Mouse (Mus musculus): ENCODE data around the gene Spata33.

DNA sequence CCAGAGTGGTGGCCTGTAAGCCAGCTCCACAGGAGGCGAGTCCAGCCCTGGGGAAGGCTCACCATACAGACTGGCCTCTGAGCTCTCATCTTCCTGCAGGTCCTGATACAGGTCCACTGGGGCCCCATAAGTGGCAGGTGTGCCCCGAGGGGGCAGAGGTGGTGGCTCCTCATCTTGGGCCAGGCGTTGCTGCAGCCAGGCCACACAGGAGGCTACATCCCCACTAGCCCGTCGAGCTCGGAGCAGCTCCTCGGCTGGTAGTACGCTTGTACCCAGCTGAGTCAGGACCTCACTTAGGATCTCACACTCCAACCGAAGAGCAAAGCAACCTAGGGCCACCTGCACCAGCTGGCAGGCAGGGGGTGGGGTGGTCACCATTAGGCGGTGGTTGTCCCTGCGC, 21.1 kb downstream of the Spata33 start:
- TF ChIP-seq ETS1 (IDR thresholded peaks at IDR 0.05; ENCODE audit: low read depth, low read length) (no peak), ZC3H11A (IDR thresholded peaks at IDR 0.05; ENCODE audit: low read depth, low read length) (no peak), CTCF (IDR thresholded peaks at IDR 0.05 in 2 of 3, conservative IDR thresholded peaks at IDR 0.05 in 1 of 3; ENCODE audit: control insufficient read depth in 1 of 3, insufficient read depth in 1 of 3, low read depth in 2 of 3, low read length in 3 of 3, poor library complexity in 1 of 3, severe bottlenecking in 1 of 3) (no peak), USF1 (IDR thresholded peaks at IDR 0.05; ENCODE audit: low read depth, low read length) (no peak), MAX (IDR thresholded peaks at IDR 0.05; ENCODE audit: low read length) (no peak), POLR2A (IDR thresholded peaks at IDR 0.05; ENCODE audit: control insufficient read depth in 1 of 2, insufficient read depth in 1 of 2, low read depth in 1 of 2, low read length in 2 of 2, poor library complexity in 1 of 2) (no peak), POLR2AphosphoS2 (IDR thresholded peaks at IDR 0.05; ENCODE audit: low read length) (no peak), EP300 (IDR thresholded peaks at IDR 0.05; ENCODE audit: low read depth in 1 of 2, low read length in 2 of 2) (no peak), MAFK (IDR thresholded peaks at IDR 0.05; ENCODE audit: borderline replicate concordance, low read depth, low read length) (no peak), SMC3 (IDR thresholded peaks at IDR 0.05; ENCODE audit: low read depth, low read length) (no peak), ZNF384 (IDR thresholded peaks at IDR 0.05; ENCODE audit: low read depth, low read length) (no peak), ELF1 (IDR thresholded peaks at IDR 0.05; ENCODE audit: low read depth, low read length) (no peak), GATA1 (IDR thresholded peaks at IDR 0.05; ENCODE audit: low read depth, low read length) (no peak), HCFC1 (IDR thresholded peaks at IDR 0.05; ENCODE audit: low read depth, low read length) (no peak)

Measured in MEL (cell line).